Mouse (Mus musculus) midbrain, postnatal 0 days (tissue): ENCODE data around the gene Tmed4. TPM values are rescaled to one million over a fixed set of nuclear protein-coding genes. Genes with fewer than 3 reads are reported as not detected.

Experiments used
- ATAC-seq: fragments of 200-750 bp; cut with Nextera tagmentation; 2 replicates; pipeline ENCODE4 v1.8.0; 2017; ENCODE audit warnings: moderate number of reproducible peaks, mild to moderate bottlenecking, moderate TSS enrichment, moderate library complexity; ENCODE audit not compliant: low FRiP score
- DNase-seq: peaks from one replicate; pipeline ENCODE4 v3.0.0-alpha.2; 2015; ENCODE audit warnings: low spot score
- H3K27ac ChIP-seq: fragments of 300-500 bp; sonication (generic); 2 replicates; pipeline ENCODE4 v1.5.1; 2014; ENCODE audit warnings: low read depth, mild to moderate bottlenecking, low read length, mixed read lengths
- H3K27me3 ChIP-seq: fragments of 300-500 bp; sonication (generic); 2 replicates; pipeline ENCODE4 v1.6.1; 2014; ENCODE audit warnings: low read length, control low read depth, mixed read lengths; ENCODE audit not compliant: insufficient read depth
- H3K36me3 ChIP-seq: fragments of 300-500 bp; sonication (generic); 2 replicates; pipeline ENCODE4 v1.6.1; 2014; ENCODE audit warnings: low read length, control low read depth, mixed read lengths; ENCODE audit not compliant: insufficient read depth
- H3K4me1 ChIP-seq: fragments of 300-500 bp; sonication (generic); 2 replicates; pipeline ENCODE4 v1.6.1; 2014; ENCODE audit warnings: mild to moderate bottlenecking, control low read depth, antibody characterized with exemption, low read length, mixed read lengths; ENCODE audit not compliant: insufficient read depth
- H3K4me2 ChIP-seq: fragments of 300-500 bp; sonication (generic); 2 replicates; pipeline ENCODE4 v1.6.1; 2014; ENCODE audit warnings: low read depth, mild to moderate bottlenecking, low read length, mixed read lengths; ENCODE audit not compliant: poor library complexity, severe bottlenecking
- H3K4me3 ChIP-seq: fragments of 300-500 bp; sonication (generic); 2 replicates; pipeline ENCODE4 v1.5.1; 2014; ENCODE audit warnings: low read depth, mild to moderate bottlenecking, low read length, moderate library complexity
- H3K9ac ChIP-seq: fragments of 300-500 bp; sonication (generic); replicated peaks from 2 replicates; pipeline ENCODE4 v1.6.1; 2014; ENCODE audit warnings: mild to moderate bottlenecking, low read length, moderate library complexity, mixed read lengths; ENCODE audit not compliant: poor library complexity, severe bottlenecking
- H3K9me3 ChIP-seq: fragments of 300-500 bp; sonication (generic); 2 replicates; pipeline ENCODE4 v1.6.1; 2016; ENCODE audit warnings: low read length, control low read depth
- CTCF ChIP-seq: IDR thresholded peaks from 2 replicates; pipeline ENCODE4 v1.5.1; 2016; ENCODE audit warnings: antibody characterized with exemption, mild to moderate bottlenecking
- WGBS: fragments of 180-500 bp; shearing (Covaris S2); extraction: QIAGEN DNeasy Blood & Tissue Kit; methylation state at CpG from one replicate; pipeline ENCODE4 v1.1.7; 2014; 5-methylcytosine and 5-hydroxymethylcytosine counted together
- polyA plus RNA-seq: library from polyadenylated mRNA; unstranded; fragments of >200 nt; fragmentation: Nextera tagmentation; extraction: Ambion mirVana; gene quantifications from 2 replicates; pipeline ENCODE4 v1.2.1, GENCODE M21; 2015
- total RNA-seq: library from RNA; depleted of rRNA; stranded (reverse); fragments of >200 nt; gene quantifications from 2 replicates; pipeline ENCODE4 v1.2.3, GENCODE M21; 2014

Tmed4 gene
- total and polyA plus RNA-seq, 2 experiments from 2014 or later = 90.1 to 92.7 TPM

- Histone ChIP-seq H3K27me3 (no peaks in the 10 kb centered on the region), H3K36me3 (peaks cover 6% of the 10 kb centered on the region; the same call in 1 of the 2 replicates), H3K9ac (no peak overlapping the region), H3K9me3 (no peaks in the 10 kb centered on the region), H3K27ac (no peak overlapping the region), H3K4me1 (no peaks in the 10 kb centered on the region), H3K4me2 (no peak overlapping the region), H3K4me3 (no peak overlapping the region)
- ATAC-seq (no peak), DNase-seq (no peak)
- TF ChIP-seq CTCF = no peak
- 88% methylated on average over 4 of the region's 4 CpGs for WGBS
These were observed 21.8 kb downstream of the Tmed4 start for GRCm38 (mm10) chr11:6252824-6253223.

GRCm38 (mm10) chr11:6252248-6252647 lies 22.4 kb downstream of the Tmed4 start:
- WGBS = 91% methylated on average over 5 of the region's 5 CpGs
- Histone ChIP-seq H3K9me3 (no peaks in the 10 kb centered on the region), H3K4me1 (no peaks in the 10 kb centered on the region), H3K9ac (no peak overlapping the region), H3K36me3 (peaks cover under 1% of the 10 kb centered on the region; the same call in 1 of the 2 replicates), H3K4me3 (no peak overlapping the region), H3K27ac (no peak overlapping the region), H3K4me2 (no peak overlapping the region), H3K27me3 (no peaks in the 10 kb centered on the region)
- TF ChIP-seq CTCF = no peak
- no peak for ATAC-seq
- DNase-seq = no peak

DNA sequence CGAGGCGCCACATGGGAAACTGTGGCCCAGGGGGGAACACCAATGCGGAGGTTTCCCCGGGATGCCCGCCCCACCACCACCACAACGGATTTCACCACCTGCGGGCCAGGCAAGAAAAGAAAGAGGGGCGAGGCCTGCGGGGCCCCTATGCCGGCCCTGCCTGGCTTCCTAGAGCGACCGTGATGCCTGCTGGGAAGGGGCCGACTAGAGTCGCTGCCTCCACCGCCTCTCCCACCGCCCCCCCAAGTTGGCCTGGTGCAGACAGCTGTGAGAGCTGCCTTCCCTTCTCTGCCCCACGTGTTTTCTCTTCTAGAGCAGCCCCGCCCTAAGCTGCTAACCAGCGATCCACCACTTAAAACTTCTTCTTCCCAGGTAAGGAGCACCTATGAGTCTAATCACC lies 30.0 kb downstream of the Tmed4 start:
- DNase-seq = no peak
- H3K9me3 ChIP-seq = no peaks in the 10 kb centered on the region
- no peak overlapping the region for H3K9ac ChIP-seq
- no peak for ATAC-seq
- H3K4me3 ChIP-seq = no peak overlapping the region
- no peaks in the 10 kb centered on the region for H3K36me3 ChIP-seq
- WGBS = 45% methylated on average over 19 of the region's 19 CpGs
- no peak overlapping the region for H3K27ac ChIP-seq
- TF ChIP-seq CTCF = no peak
- no peaks in the 10 kb centered on the region for H3K27me3 ChIP-seq
- no peak overlapping the region for H3K4me2 ChIP-seq
- H3K4me1 ChIP-seq = no peaks in the 10 kb centered on the region

DNA sequence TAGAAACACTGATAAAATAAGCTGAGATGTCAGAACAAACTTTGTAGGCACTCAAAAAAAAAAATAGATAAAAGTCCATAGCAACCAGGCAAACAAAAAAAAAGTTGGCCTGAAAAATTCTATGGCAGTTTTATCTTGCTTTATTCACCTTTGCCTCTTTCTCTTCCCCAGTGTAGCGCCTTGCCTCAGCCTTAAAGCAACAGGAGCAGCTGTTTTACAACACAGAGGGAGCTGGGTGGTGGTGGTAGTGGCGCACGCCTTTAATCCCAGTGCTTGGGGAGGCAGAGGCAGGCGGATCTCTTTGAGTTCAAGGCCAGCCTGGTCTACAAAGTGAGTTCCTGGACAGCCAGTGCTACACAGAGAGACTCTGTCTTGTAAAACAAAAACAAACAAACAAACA lies 41.6 kb downstream of the Tmed4 start:
- Histone ChIP-seq H3K4me1 (no peaks in the 10 kb centered on the region), H3K27me3 (no peaks in the 10 kb centered on the region), H3K4me3 (no peak overlapping the region), H3K36me3 (no peaks in the 10 kb centered on the region), H3K4me2 (no peak overlapping the region), H3K9me3 (no peaks in the 10 kb centered on the region), H3K27ac (no peak overlapping the region), H3K9ac (no peak overlapping the region)
- DNase-seq = no peak
- no peak for TF ChIP-seq CTCF
- no peak for ATAC-seq
- 84% methylated on average over 4 of the region's 4 CpGs for WGBS

DNA sequence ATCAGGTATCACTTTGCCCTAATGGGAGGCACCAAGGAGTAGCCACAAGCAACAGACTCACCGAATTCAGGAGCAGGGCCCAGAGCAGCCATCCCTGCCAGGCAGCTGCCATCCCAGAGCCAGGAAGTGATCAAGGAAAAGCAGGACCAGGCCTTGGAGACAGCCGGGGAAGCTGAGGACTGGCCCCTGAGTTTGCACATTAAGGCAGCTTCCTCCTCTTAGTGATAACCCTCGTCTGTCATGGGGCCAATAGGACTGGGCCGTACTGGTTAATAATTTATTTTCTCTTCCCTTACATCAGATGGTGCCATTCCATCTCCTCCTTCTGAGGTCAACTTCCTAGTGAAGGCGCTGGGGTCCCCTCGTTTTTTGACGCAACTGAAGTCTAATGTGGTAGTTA lies 44.7 kb downstream of the Tmed4 start, which contains the start of gene Npc1l1:
Gene Npc1l1 (minus strand): TSS at position 132 of the 400 bp plus-strand sequence.
- TF ChIP-seq CTCF = no peak
- no peaks in the 10 kb centered on the region for H3K27me3 ChIP-seq
- ATAC-seq (no peak), DNase-seq (no peak)
- WGBS = 92% methylated on average over 7 of the region's 7 CpGs
- H3K4me2 ChIP-seq = no peak within 1 kb of the TSS
- no peak within 1 kb of the TSS for H3K9ac ChIP-seq
- no peak within 1 kb of the TSS for H3K27ac ChIP-seq
- H3K9me3 ChIP-seq = no peaks in the 10 kb centered on the region
- no peak within 1 kb of the TSS for H3K4me3 ChIP-seq
- H3K36me3 ChIP-seq = no peaks in the 10 kb centered on the region
- no peaks in the 10 kb centered on the region for H3K4me1 ChIP-seq

DNA sequence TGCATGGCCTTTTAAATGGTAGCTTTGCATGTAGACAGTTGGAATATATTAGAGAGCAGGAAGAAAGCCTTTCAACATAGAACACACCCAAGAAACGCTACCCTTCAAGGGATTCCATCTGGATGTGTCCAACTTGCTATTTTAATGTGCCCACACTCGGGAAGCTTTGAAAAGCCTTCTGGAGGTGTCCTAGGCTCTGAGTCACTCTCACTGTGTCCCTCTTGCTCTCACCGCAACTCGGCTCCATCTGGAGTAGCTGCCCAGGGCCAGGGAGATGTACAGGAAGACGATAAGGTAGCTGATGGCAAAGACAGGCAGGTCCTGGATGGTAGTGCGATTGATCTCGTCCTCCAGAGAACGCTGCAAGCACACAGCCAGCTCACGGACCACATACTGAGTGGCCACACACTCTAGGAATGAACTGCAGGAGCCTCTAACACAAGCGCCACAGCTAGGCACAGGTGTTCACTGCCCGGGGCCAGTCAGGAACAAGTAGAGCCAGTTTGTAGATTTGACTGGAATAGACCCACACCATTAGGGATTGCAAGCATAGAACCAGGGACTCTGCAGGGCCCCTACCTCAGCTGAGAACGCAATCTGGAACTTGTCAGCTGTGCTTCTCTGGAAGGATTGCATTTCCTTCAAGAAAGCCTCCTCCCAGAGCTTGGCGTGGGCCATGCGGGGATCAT lies 50.0 kb downstream of the Tmed4 start:
- no peaks in the 10 kb centered on the region for H3K4me1 ChIP-seq
- no peak for TF ChIP-seq CTCF
- ATAC-seq = no peak
- H3K36me3 ChIP-seq = no peaks in the 10 kb centered on the region
- no peak overlapping the region for H3K9ac ChIP-seq
- no peaks in the 10 kb centered on the region for H3K27me3 ChIP-seq
- no peak for DNase-seq
- H3K4me3 ChIP-seq = no peak overlapping the region
- no peak overlapping the region for H3K27ac ChIP-seq
- 81% methylated on average over 14 of the region's 14 CpGs for WGBS
- H3K9me3 ChIP-seq = no peaks in the 10 kb centered on the region
- no peak overlapping the region for H3K4me2 ChIP-seq
